Mouse (Mus musculus) stomach, embryonic 15.5 days (tissue): ENCODE data around the gene Prps1. TPM values are rescaled to one million over a fixed set of nuclear protein-coding genes. Genes with fewer than 3 reads are reported as not detected.
"Not testable (repeated sequence)": the region's sequence is repeated elsewhere in the genome, so short reads cannot be mapped to it uniquely, and the experiment has no call there.

Source experiments
- ATAC-seq: fragments of 200-750 bp; cut with Nextera tagmentation; 2 replicates; pipeline ENCODE4 v1.8.0; 2017; ENCODE audit warnings: low read depth, moderate number of reproducible peaks, moderate TSS enrichment; ENCODE audit not compliant: insufficient read depth, low FRiP score
- H3K27ac ChIP-seq: fragments of 300-500 bp; sonication (generic); 2 replicates; pipeline ENCODE4 v1.5.1; 2015; ENCODE audit warnings: mild to moderate bottlenecking, inconsistent platforms
- H3K27me3 ChIP-seq: fragments of 300-500 bp; sonication (generic); replicated peaks from 2 replicates; pipeline ENCODE4 v1.6.1; 2015; ENCODE audit warnings: inconsistent platforms
- H3K36me3 ChIP-seq: fragments of 300-500 bp; sonication (generic); 2 replicates; pipeline ENCODE4 v1.6.1; 2015; ENCODE audit warnings: inconsistent platforms
- H3K4me1 ChIP-seq: fragments of 300-500 bp; sonication (generic); 2 replicates; pipeline ENCODE4 v1.6.1; 2015; ENCODE audit warnings: inconsistent platforms
- H3K4me2 ChIP-seq: fragments of 300-500 bp; sonication (generic); 2 replicates; pipeline ENCODE4 v1.6.1; 2015; ENCODE audit warnings: mild to moderate bottlenecking, inconsistent platforms
- H3K4me3 ChIP-seq: fragments of 300-500 bp; sonication (generic); replicated peaks from 2 replicates; pipeline ENCODE4 v1.5.1; 2015; ENCODE audit warnings: inconsistent platforms
- H3K9ac ChIP-seq: fragments of 300-500 bp; sonication (generic); 2 replicates; pipeline ENCODE4 v1.6.1; 2015; ENCODE audit warnings: inconsistent platforms
- H3K9me3 ChIP-seq: fragments of 300-500 bp; sonication (generic); 2 replicates; pipeline ENCODE4 v1.6.1; 2016; ENCODE audit warnings: inconsistent platforms
- WGBS: fragments of 180-500 bp; shearing (Covaris S2); methylation state at CpG from one replicate; pipeline ENCODE4 v1.1.7; 2015; 5-methylcytosine and 5-hydroxymethylcytosine counted together
- polyA plus RNA-seq: library from polyadenylated mRNA; unstranded; fragments of >200 nt; fragmentation: Nextera tagmentation; extraction: Ambion mirVana; gene quantifications from 2 replicates; pipeline ENCODE4 v1.2.1, GENCODE M21; 2015

The Prps1 gene
- polyA plus RNA-seq, 1 experiment from 2014 or later: 32.3 TPM

GRCm38 (mm10) chrX:140456751-140457491, 508 bp downstream of the Prps1 start:
- peak overlapping the region; percentile 25; the same call in 1 of the 2 replicates for H3K9ac ChIP-seq
- peak overlapping the region; percentile 72 for H3K4me2 ChIP-seq
- H3K4me1 ChIP-seq: no peaks in the 10 kb centered on the region
- WGBS: 21% methylated on average over 39 of the region's 39 CpGs
- peak overlapping the region; percentile 54 for H3K4me3 ChIP-seq
- H3K9me3 ChIP-seq: no peaks in the 10 kb centered on the region
- H3K27me3 ChIP-seq: no peaks in the 10 kb centered on the region
- H3K36me3 ChIP-seq: no peaks in the 10 kb centered on the region
- peak; percentile 36; the same call in 1 of the 2 replicates for ATAC-seq
- H3K27ac ChIP-seq: no peak overlapping the region

GRCm38 (mm10) chrX:140457502-140457901, 1.1 kb downstream of the Prps1 start:
- Histone ChIP-seq H3K36me3 (no peaks in the 10 kb centered on the region), H3K4me2 (peak overlapping the region; percentile 72), H3K9me3 (no peaks in the 10 kb centered on the region), H3K9ac (0 out of 2 replicates have a peak overlapping the region, but pooled peaks have one; percentile 25), H3K4me3 (peak overlapping the region; percentile 54), H3K27ac (no peak overlapping the region), H3K4me1 (no peaks in the 10 kb centered on the region), H3K27me3 (no peaks in the 10 kb centered on the region)
- ATAC-seq: no peak
- WGBS: 19% methylated on average over 12 of the region's 12 CpGs

GRCm38 (mm10) chrX:140478231-140478630, 21.8 kb downstream of the Prps1 start:
- no peaks in the 10 kb centered on the region for H3K36me3 ChIP-seq
- ATAC-seq: no peak
- H3K9me3 ChIP-seq: no peaks in the 10 kb centered on the region
- WGBS: 87% methylated on average over 6 of the region's 6 CpGs
- H3K4me3 ChIP-seq: no peak overlapping the region
- H3K9ac ChIP-seq: no peak overlapping the region
- no peaks in the 10 kb centered on the region for H3K27me3 ChIP-seq
- H3K4me1 ChIP-seq: no peaks in the 10 kb centered on the region
- no peak overlapping the region for H3K27ac ChIP-seq
- no peak overlapping the region for H3K4me2 ChIP-seq

GRCm38 (mm10) chrX:140479171-140479570, 22.8 kb downstream of the Prps1 start:
- no peaks in the 10 kb centered on the region for H3K36me3 ChIP-seq
- no peak overlapping the region for H3K4me2 ChIP-seq
- H3K27ac ChIP-seq: no peak overlapping the region
- no peaks in the 10 kb centered on the region for H3K27me3 ChIP-seq
- ATAC-seq: no peak
- no peak overlapping the region for H3K4me3 ChIP-seq
- no peak overlapping the region for H3K9ac ChIP-seq
- no peaks in the 10 kb centered on the region for H3K4me1 ChIP-seq
- no peaks in the 10 kb centered on the region for H3K9me3 ChIP-seq
- 46% methylated on average over 5 of the region's 5 CpGs for WGBS

- Histone ChIP-seq H3K4me3 (no peak overlapping the region), H3K9me3 (no peaks in the 10 kb centered on the region), H3K27me3 (peaks cover 4% of the 10 kb centered on the region; the same call in 1 of the 2 replicates), H3K4me2 (no peak overlapping the region), H3K9ac (no peak overlapping the region), H3K4me1 (no peaks in the 10 kb centered on the region), H3K27ac (no peak overlapping the region), H3K36me3 (no peaks in the 10 kb centered on the region)
- 82% methylated on average over 1 of the region's 1 CpGs for WGBS
- ATAC-seq: no peak
These were observed 32.8 kb downstream of the Prps1 start for GRCm38 (mm10) chrX:140489174-140489573.

- Histone ChIP-seq H3K4me2 (no peak overlapping the region), H3K27me3 (peaks cover 4% of the 10 kb centered on the region; the same call in 1 of the 2 replicates)
- whole genome bisulfite sequencing: 80% methylated on average over 3 of the region's 3 CpGs
These were observed 33.8 kb downstream of the Prps1 start for GRCm38 (mm10) chrX:140490203-140490602.

GRCm38 (mm10) chrX:140491884-140492571, 35.6 kb downstream of the Prps1 start:
- 51% methylated on average over 10 of the region's 10 CpGs for WGBS
- ATAC-seq: no peak

More at GRCm38 (mm10) chrX:140490203-140490602, 33.8 kb downstream of the Prps1 start:
- H3K27ac ChIP-seq: no peak overlapping the region
- no peaks in the 10 kb centered on the region for H3K9me3 ChIP-seq
- no peak overlapping the region for H3K4me3 ChIP-seq
- no peak overlapping the region for H3K9ac ChIP-seq
- H3K4me1 ChIP-seq: no peaks in the 10 kb centered on the region
- H3K36me3 ChIP-seq: no peaks in the 10 kb centered on the region
- no peak for ATAC-seq

GRCm38 (mm10) chrX:140493527-140494029, 37.2 kb downstream of the Prps1 start:
- H3K9ac ChIP-seq: no peak overlapping the region
- no peak for ATAC-seq
- WGBS: 59% methylated on average over 7 of the region's 7 CpGs

More at GRCm38 (mm10) chrX:140491884-140492571, 35.6 kb downstream of the Prps1 start:
- no peak overlapping the region for H3K27ac ChIP-seq
- H3K36me3 ChIP-seq: no peaks in the 10 kb centered on the region
- no peak overlapping the region for H3K9ac ChIP-seq
- H3K9me3 ChIP-seq: no peaks in the 10 kb centered on the region
- H3K27me3 ChIP-seq: peaks cover 4% of the 10 kb centered on the region; the same call in 1 of the 2 replicates
- H3K4me1 ChIP-seq: no peaks in the 10 kb centered on the region
- H3K4me3 ChIP-seq: no peak overlapping the region
- H3K4me2 ChIP-seq: no peak overlapping the region

GRCm38 (mm10) chrX:140494170-140494569, 37.8 kb downstream of the Prps1 start:
- WGBS: 89% methylated on average over 6 of the region's 6 CpGs
- no peaks in the 10 kb centered on the region for H3K36me3 ChIP-seq
- no peaks in the 10 kb centered on the region for H3K9me3 ChIP-seq
- no peak overlapping the region for H3K27ac ChIP-seq
- H3K27me3 ChIP-seq: peaks cover 4% of the 10 kb centered on the region; the same call in 1 of the 2 replicates
- ATAC-seq: no peak
- no peak overlapping the region for H3K9ac ChIP-seq
- no peak overlapping the region for H3K4me3 ChIP-seq
- no peaks in the 10 kb centered on the region for H3K4me1 ChIP-seq
- H3K4me2 ChIP-seq: no peak overlapping the region

More at GRCm38 (mm10) chrX:140493527-140494029, 37.2 kb downstream of the Prps1 start:
- H3K4me1 ChIP-seq: no peaks in the 10 kb centered on the region
- H3K27me3 ChIP-seq: peaks cover 4% of the 10 kb centered on the region; the same call in 1 of the 2 replicates
- H3K4me2 ChIP-seq: no peak overlapping the region
- no peak overlapping the region for H3K27ac ChIP-seq
- H3K4me3 ChIP-seq: no peak overlapping the region
- H3K36me3 ChIP-seq: no peaks in the 10 kb centered on the region
- no peaks in the 10 kb centered on the region for H3K9me3 ChIP-seq

- H3K4me1 ChIP-seq, H3K9me3 ChIP-seq, H3K27ac ChIP-seq, H3K9ac ChIP-seq, H3K27me3 ChIP-seq, H3K36me3 ChIP-seq, ATAC-seq, H3K4me3 ChIP-seq, H3K4me2 ChIP-seq: not testable (repeated sequence)
- 51% methylated on average over 4 of the region's 4 CpGs for WGBS
These were observed 42.0 kb downstream of the Prps1 start for GRCm38 (mm10) chrX:140498431-140498830.

- Histone ChIP-seq H3K4me1 (no peaks in the 10 kb centered on the region), H3K27me3 (no peaks in the 10 kb centered on the region), H3K9me3 (no peaks in the 10 kb centered on the region), H3K27ac (no peak overlapping the region), H3K9ac (no peak overlapping the region), H3K4me3 (no peak overlapping the region), H3K4me2 (no peak overlapping the region), H3K36me3 (no peaks in the 10 kb centered on the region)
- WGBS: 81% methylated on average over 5 of the region's 5 CpGs
- no peak for ATAC-seq
These were observed 43.9 kb downstream of the Prps1 start for GRCm38 (mm10) chrX:140500306-140500705.
